Mouse (Mus musculus): Measurements from ENCODE around the gene Nav2.

- TF ChIP-seq CTCF (IDR thresholded peaks at IDR 0.05) (no peak), POLR2A (IDR thresholded peaks at IDR 0.05; ENCODE audit: insufficient read depth, low read depth, low read length) (no peak), EP300 (IDR thresholded peaks at IDR 0.05; ENCODE audit: insufficient read depth, low read depth, low read length) (no peak)
These were observed 243.8 kb downstream of the Nav2 start for GRCm38 (mm10) chr7:49152297-49152696.

Measured in heart, adult 2 months (tissue).